In the genomic region with DNA sequence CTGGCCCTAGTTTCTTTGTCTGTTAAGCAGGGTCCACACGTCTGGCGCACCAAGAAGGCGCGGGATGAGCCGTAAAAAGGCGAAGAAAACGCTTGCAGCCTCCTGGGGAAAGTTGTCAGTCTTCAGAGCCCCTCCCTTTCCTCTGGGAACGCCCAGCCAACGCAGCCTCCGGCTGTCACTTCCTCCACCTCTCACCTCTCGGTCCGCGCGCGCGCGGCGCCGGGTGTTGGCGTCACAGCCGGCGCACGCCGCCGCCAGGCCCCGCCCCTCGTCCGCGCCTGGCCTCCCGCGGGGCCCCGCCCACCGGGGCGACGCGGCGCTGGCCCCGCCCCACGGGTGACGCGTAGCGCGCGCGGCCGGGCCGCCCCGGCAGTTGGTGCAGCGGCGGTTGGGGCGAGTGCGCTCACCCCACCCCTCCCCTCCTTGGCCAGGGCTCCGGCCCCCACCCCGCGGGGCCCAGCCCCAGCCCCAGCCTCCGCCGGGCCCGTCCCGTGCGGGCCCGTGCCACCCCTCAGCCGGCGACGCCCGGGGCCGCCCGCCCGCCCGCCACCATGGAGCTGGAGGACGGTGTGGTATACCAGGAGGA, we compare ENCODE assay signal across 8 mouse cellular contexts. TPM values are rescaled to one million over a fixed set of nuclear protein-coding genes. Genes with fewer than 3 reads are reported as not detected.
DNase-seq lines count a peak whose midpoint lies in the region; ATAC-seq lines count a peak whose summit lies in the region.

A gene (plus strand): TSS at position 372 of the 586 bp plus-strand sequence.

- peak within 1 kb of the TSS; percentile 90 for H3K4me2 ChIP-seq in intestine, embryonic 14.5 days (ENCODE audit: low read length)

- peak within 1 kb of the TSS; percentile 94 for H3K27ac ChIP-seq in intestine, embryonic 14.5 days (ENCODE audit: low read depth)

- peak; percentile 92 to 94 for DNase-seq in adrenal gland, adult 18-20 months (ENCODE audit: low spot score in 2 of 2)
- peak; percentile 96 for DNase-seq in embryo, embryonic 11 days
- DNase-seq in gastrocnemius, postnatal 25 days: peak; percentile 95
- DNase-seq in intestine, embryonic 14.5 days (ENCODE audit: low spot score): peak; percentile 94
- peak; percentile 91 for DNase-seq in left cerebral cortex, postnatal 14 days (ENCODE audit: low spot score in 2 of 2)
- peak; percentile 97 for DNase-seq in mesoderm, embryonic 11.5 days (ENCODE audit: low read depth, low spot score)
- peak; percentile 88 to 90 for DNase-seq in right cerebral cortex, postnatal 36 days (ENCODE audit: low spot score in 2 of 2)
- peak; percentile 94 for DNase-seq in yolk sac, embryonic 10.5 days (ENCODE audit: low spot score)

- peaks cover 16% of the 10 kb centered on the region for H3K4me1 ChIP-seq in intestine, embryonic 14.5 days (replicated peaks; ENCODE audit: control insufficient read depth, insufficient read depth, low read length)

- H3K36me3 ChIP-seq in intestine, embryonic 14.5 days (ENCODE audit: control insufficient read depth, insufficient read depth, low read length): no peaks in the 10 kb centered on the region

- H3K9ac ChIP-seq in intestine, embryonic 14.5 days (ENCODE audit: low read length): peak within 1 kb of the TSS; percentile 81

- peak within 1 kb of the TSS; percentile 95 for H3K4me3 ChIP-seq in intestine, embryonic 14.5 days (ENCODE audit: low read depth, low read length)

- intact Hi-C loops in left cerebral cortex, postnatal 14 days (cut with DNase I): loop anchor here (2.0 kb wide), 1 partner anchor 27 kb away; a partner anchor contains a TSS

- WGBS in intestine, embryonic 14.5 days: under 1% methylated on average over 64 of the region's 70 CpGs

- no peaks in the 10 kb centered on the region for H3K27me3 ChIP-seq in intestine, embryonic 14.5 days (replicated peaks; ENCODE audit: control insufficient read depth, insufficient read depth, low read length)

- no peaks in the 10 kb centered on the region for H3K9me3 ChIP-seq in intestine, embryonic 14.5 days (ENCODE audit: control insufficient read depth, low read length)

- ATAC-seq in intestine, embryonic 14.5 days (replicated peaks; ENCODE audit: low FRiP score, low TSS enrichment, low read depth): peak; percentile 90

RNA-seq across cellular contexts. Expression of the gene that starts here (rescaled TPM):
- 100 to 1,000 TPM; 112 to 130 TPM for total RNA-seq in adrenal gland, adult 18-20 months (2021)
- total RNA-seq in gastrocnemius, postnatal 25 days (2021): 100 to 1,000 TPM; 132 to 134 TPM
- polyA plus RNA-seq in intestine, embryonic 14.5 days (2014; fragmentation: Nextera tagmentation; extraction: Ambion mirVana): 50.0 and 50.9 TPM in 2 replicates
- 100 to 1,000 TPM; 257 to 273 TPM for total RNA-seq in left cerebral cortex, postnatal 14 days (2021)

Comparison
In these comparisons a context has a peak if more than half of its experiments do, and no peak if none do; other contexts are left out.
1. Peak in every context shown above with its lines: DNase-seq, ATAC-seq, H3K4me3 ChIP-seq and H3K27ac ChIP-seq.